Mouse (Mus musculus): ENCODE data around the gene Zfp831.

DNA sequence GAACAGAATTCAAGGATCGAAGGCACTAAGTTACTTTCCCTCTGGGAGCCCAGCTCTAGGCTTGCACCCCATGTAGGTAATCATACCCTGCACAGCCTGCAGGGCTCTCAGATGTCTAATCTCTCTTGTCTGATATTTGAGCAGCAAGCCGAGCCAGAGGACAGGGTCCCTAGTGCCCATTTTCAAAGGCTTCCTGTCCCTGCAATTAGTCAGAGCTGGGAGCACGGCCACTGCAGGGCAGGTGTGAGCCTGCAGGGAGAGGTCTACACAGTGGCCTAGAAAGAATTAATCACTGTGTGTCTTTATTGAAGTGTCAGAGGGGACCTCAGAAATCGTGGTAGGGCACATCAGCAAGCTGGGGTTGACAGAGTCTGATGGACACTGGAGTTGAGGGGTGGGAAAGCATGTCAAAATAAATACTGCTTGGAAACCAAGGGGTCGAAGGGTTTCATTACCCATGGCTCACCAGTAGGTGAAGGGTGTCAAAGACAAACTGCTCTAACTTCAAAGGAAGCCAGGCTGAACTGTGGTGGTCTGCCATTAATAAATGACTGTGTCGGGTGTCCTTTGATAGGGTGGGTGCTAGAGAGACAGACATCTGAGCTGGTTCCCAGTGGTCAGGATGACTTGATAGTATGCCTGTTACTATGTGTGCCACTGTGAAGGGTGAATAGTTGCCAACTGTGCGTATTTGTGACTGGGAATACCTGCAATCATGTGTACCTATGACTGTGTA lies 18.3 kb downstream of the Zfp831 start:
- no peak for TF ChIP-seq POLR2A (IDR thresholded peaks at IDR 0.05; ENCODE audit: low read depth, low read length)
- TF ChIP-seq CTCF (conservative IDR thresholded peaks at IDR 0.05 in 1 of 2, IDR thresholded peaks at IDR 0.05 in 1 of 2; ENCODE audit: low read depth in 2 of 2, low read length in 2 of 2), result no peak
- no peak for TF ChIP-seq MAZ (IDR thresholded peaks at IDR 0.05; ENCODE audit: low read depth, low read length)
- no peak for TF ChIP-seq MAFK (IDR thresholded peaks at IDR 0.05; ENCODE audit: insufficient replicate concordance, low read length)
- TF ChIP-seq ZMIZ1 (IDR thresholded peaks at IDR 0.05; ENCODE audit: low read depth, low read length), result no peak
- no peak for TF ChIP-seq EP300 (IDR thresholded peaks at IDR 0.05; ENCODE audit: low read length)
- TF ChIP-seq NELFE (IDR thresholded peaks at IDR 0.05; ENCODE audit: low read depth, low read length), result no peak
- TF ChIP-seq POLR2AphosphoS2 (IDR thresholded peaks at IDR 0.05; ENCODE audit: low read depth, low read length), result no peak
- TF ChIP-seq UBTF (IDR thresholded peaks at IDR 0.05; ENCODE audit: low read depth, low read length), result no peak
- no peak for TF ChIP-seq RCOR1 (conservative IDR thresholded peaks at IDR 0.05; ENCODE audit: low read depth, low read length)
- no peak for TF ChIP-seq MYC (IDR thresholded peaks at IDR 0.05; ENCODE audit: low read depth, low read length)
- TF ChIP-seq RAD21 (IDR thresholded peaks at IDR 0.05; ENCODE audit: low read depth, low read length), result no peak
